Mouse (Mus musculus): Measurements from ENCODE around the gene Anxa3.

The Anxa3 gene

DNA sequence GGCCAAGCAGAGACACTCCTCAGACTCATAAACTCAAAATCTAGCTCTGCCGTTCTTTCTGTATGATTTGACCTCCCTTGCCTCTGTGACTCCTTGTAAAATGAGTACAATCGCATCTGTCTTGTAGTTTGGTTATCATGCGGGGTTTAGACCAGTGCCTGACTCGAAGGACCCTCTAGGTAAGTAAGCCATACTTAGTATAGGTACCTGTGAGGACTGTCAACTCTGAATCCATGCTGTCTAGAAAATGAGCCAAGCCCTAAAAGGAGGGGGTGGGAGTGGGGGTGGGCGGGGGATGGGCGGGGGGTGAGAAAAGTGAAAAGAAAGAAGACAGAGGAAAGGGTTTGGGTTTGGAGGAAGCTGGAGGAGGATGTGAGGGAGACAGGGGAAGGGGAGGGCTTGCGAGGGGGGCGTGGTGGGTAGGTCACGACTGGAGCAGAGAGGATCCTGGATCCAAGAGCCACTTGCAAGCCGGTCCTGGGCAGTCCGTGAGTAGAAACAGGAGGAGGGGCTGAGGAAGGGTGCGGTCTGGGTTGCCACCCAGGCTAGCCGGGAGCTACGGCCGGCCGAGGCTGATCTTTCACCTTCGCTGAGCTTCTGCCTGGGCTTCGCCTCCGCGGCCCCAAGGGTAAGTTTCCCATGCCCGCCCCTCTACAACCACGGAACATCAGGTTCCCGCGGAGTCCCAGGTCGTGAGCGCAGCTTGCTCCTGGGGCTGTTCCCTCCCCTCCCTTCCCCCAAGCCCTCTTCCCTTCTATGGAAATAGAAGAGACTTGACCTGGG is at the start of gene Anxa3:
TSS of gene Anxa3 (plus strand) at position 404 of the 783 bp plus-strand sequence.
- DNase-seq (ENCODE audit: low spot score), result no peak

DNA sequence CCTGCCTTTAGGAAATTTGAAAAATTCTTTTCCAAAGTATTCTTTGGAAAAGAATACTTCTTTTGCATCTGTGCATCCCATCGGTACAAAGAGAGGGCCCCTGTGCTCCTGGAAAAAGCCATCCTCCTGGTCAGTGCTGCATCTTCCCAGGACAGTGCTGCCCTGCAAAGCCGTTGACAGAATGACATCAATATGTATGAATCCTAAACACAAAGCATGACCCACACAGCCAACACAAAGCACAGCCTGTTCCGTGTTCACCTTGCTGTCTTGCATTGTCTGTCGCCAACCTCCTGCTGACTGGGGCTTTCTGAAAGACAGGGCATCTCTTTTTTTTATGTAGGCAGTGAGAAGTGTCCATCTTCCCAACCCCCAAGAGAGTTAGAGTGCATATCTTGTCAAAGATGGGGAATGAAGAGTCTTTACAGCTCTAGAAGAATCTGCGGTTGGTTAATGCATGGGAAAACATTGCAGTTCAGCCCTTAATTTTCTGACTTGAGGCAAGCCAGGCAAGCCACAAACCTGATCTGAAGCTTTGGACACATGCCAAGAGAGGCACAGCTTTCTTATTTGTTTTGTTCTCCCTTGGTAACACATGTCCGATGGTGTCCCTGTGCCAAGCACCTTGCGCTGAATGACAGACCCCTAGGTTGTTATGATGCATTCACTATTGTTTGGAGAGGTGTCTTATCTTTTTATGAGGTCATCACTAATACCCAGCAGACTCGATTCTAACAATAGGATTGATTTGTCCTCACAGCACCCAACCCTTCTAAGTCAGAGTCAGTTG is 45.7 kb upstream of the Anxa3 start:
- DNase-seq (ENCODE audit: low spot score), result no peak

DNA sequence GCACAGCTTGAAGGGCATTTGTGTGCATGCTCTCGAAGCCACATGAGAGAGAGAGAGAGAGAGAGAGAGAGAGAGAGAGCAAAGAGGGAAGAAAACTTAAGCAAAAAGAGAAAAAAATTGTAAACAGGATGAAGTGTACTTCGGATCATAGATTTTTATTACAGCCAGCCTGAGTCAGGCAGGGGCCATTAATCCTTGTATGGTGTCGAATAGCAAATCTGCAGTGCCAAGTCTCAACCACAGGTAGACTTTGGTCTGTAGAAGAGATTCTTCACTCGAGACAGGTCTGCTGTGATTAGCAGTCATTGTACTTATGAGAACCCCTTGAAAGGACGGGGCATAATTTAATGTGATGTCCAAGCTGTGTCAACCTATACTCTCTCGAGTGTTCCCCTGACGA is 35.5 kb upstream of the Anxa3 start:
- no peak for DNase-seq (ENCODE audit: low spot score)

DNA sequence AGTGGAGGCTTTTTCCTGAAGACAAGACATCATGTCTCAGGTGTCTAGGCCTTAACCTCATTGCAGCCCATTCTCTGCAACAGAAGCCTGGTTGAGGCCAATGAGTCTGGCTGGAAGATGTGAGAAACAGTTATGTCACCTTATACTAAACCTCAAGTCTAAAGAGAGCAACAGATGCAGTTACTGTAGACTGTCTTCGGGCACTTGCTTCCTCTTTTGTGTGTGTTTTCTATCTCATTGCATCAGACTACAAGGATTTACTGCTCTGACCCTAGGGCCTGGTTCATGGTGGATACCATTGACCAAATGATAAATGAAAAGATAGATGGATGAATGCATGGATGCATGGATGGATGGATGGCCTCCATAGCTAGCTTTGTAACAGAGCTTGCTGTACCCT is 31.1 kb upstream of the Anxa3 start:
- DNase-seq (ENCODE audit: low spot score), result no peak

DNA sequence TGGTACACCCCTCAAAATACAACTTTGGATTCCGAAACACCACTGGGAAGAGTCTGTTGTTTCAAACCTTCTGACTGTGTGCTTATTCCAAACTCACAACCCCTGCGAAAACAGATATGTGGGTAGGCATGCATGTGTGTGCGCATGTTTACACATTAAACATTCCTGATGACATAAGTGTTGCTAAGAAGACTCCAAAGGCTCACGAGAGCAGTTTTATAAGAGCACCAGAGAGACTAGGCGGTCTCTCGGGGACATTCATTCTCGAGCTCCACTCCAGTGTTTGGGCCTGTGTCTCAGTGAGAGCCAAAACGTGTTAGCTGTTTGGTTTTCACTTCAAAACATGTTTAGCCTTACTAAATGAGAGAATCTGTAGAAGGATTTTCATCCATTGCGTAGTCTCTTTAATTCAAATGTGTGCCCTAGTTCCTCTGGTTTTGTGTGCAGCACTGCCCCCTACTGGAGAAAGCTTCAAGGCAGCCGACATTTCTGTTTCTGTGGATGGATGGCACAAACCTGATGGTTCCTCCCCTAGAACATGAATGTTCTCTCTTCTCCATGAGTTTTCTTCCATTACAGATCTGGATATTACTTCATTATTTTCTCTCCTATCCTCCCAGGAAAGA is 24.2 kb upstream of the Anxa3 start:
- no peak for DNase-seq (ENCODE audit: low spot score)

DNA sequence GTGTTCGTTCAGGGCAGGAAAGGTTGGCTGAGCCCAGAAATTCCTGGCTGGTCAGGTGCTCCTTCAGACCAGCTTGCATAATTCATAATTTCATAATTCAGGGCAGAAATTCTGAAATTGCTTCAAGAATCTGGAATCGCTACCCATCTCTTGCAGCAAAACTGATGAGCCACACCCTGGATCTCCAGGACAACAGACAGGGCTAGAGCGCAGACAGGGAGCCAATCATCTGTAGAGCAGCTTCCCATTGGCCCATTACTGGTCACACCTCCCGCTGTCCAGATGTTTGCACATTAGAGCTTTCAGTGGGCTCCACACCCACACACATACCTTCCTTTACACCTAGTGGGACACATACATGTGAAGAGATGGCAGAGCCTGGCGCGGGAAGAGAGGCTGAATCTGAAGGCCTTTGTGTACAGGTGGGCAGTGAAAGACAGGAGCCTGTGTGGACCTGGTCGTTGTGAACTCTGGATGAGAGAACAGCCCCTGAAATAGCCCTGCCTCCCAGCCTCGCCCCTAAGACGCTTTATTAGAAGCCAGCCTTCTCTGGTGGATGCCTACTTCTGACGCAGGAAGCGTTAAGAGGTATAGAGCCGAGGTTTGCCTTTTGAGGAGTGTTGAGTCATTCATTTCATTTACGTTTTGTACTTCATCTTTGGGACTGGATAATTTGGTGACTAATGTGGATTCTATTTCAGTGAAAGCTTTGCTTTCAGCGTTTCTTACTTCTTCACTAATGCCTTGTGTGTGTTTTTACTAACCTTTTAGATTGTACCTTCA is 9.4 kb upstream of the Anxa3 start:
- DNase-seq (ENCODE audit: low spot score), result no peak

DNA sequence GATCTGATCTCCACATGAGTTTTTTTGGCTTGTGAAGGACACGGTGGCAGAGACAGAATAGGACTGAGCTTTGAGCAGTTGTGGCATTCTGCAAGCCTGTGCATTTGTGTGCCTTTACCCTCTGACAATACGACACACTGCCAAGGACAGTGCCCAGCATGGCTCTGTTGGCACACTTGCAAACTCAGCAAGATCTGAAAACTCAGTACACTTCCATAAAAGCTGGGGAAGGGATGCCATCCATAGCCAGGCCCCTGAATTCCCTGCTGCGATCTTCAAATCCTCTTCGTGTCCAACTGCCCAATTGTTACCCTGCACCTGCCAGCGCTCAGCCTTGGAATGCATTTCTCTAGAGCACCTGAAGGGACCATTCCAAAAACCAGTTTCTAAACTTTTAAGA is 8.0 kb upstream of the Anxa3 start:
- DNase-seq (ENCODE audit: low spot score), result no peak

DNA sequence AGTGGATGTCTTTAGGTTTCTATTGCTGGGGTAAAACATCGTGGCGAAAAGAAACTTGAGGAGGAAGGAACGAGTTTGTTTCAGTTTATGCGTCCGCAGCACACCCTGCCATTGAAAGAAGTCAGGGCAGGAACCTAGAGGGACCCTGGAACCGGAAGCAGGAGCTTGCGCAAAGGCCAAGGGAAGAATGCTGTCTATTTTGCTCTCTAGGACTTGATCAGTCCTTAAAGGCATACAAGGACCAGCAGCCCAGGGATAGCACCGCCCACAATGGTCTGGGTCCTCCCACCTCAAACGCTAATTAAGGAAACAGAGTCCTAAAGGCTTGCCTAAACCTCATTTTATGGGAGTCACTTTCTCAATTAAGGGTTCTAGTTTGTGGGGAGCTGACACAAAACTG is 717 bp upstream of the Anxa3 start:
- no peak for DNase-seq (ENCODE audit: low spot score)

DNA sequence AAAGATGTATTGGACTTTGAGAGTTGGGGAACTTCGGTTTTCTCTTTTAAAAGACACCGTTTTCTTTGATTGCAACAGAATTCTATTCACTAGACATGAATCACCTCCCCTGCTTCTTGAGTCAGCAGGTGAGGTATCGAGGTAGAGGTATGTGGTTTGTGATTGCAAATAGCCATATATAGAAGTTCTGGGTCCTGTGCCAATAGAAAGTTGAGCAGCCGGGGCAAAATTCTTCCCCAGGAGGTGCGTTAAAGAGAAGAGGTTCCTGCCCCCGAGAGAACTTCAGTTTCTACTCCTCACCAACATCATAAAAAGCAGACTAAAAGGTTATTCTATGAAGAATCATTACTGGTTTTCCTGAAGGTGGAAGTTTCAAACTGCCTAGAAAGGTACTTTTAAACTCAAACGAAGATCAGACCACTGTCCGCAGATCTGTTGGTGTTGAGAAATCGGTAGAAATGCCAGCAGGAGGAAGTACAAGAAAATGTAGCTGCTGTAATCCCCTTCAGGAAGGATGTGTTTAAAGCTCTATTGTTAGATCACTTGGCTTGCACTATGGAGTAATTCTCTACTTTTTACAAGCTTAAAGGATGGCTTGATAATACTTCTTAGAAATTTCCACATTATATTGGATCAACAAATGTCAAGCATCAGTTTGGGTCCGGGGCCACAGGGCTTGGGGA is 955 bp downstream of the Anxa3 start:
- no peak for DNase-seq (ENCODE audit: low spot score)

DNA sequence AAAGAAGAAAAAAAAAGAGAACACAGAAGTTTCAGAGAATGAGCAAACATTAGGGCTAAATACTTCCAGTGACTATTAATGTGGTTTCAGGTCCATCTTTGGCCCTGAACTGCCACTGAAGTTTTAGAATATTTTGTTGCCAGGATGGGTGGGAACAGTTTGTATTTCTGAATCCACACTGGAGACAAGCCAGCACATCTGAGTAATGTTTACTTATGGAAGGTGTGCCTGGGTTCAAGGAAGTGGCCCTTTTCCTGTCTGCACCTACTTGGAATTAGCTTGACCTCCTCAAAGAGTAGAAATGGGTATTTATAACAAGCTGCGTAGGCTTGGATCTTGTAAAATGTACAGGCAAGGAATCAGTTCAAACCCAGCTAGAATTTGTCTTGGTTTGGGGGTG is 2.6 kb downstream of the Anxa3 start:
- DNase-seq (ENCODE audit: low spot score), result no peak

DNA sequence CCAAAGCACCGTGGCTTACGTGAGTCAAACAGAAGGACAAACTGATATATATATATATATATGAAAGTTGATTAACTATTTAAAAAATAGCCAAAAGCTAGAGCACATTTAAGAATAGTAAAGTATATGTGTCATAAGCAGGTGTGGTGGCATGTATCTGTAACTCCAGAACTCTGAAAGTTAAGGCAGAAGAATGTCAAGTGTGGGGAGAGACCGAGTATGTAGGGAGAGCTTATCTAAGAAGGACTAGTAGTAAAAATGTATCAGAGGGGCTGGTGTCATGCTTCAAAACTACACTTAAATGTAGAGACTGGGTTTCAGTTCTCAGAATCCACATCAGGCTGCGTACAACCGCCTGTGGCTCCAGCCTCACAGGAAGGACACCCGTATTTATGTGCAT is 4.3 kb downstream of the Anxa3 start:
- no peak for DNase-seq (ENCODE audit: low spot score)

DNA sequence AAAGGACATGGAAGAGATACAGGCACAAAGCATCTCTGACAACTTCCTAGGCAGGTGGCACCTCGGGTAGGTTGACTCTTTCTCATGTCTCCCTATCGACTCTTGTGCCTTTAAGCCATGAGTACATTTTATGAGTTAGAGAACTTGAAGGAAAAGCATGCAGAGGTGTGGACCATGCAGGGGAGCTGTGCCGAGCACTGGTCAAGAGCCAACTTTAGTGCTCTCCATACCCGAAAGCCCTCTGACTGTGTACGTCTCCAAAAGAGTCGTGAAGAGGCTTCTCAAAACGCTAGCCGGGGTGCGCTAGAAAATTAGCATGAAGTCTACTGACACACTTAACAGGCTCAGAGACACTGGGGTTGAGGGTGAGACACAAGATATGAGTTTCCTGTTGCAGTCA is 6.0 kb downstream of the Anxa3 start:
- DNase-seq (ENCODE audit: low spot score), result no peak

DNA sequence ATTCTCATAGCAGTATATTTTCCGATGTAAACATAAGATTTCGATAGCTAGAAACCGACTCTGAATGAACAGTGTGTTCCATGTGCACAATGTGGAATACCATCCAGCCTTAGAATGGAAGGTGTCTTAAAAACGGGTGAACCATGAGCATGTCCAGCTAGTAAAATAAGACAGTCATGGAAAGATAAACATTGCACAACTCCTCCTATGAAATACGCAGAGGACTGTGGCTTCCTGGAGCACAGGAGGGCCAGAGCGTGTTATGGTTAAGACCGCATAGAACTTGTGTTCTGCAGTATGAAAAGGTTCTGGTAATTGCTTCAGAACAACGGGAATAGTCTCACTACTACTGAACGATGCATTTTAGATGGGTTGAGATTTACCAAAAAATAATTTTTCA is 6.8 kb downstream of the Anxa3 start:
- DNase-seq (ENCODE audit: low spot score), result no peak

DNA sequence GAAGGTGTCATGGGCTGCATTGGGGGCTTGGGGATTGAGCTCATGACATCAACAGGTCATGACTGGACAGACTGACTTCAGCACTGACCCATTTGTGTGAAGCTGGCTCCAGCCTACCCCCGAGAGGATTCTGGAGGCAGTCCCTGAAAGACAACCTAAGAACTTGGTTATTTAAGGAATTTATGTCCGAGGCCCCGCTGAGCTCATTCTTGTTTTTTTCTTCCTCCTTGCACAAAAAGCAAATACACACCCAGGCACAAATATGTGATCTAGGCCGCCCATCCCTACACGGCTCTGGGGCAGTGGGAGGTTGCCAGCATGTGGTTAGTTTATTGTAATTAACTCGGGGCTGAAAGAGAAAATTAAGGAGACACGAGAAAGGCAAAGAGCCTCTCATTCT is 9.0 kb downstream of the Anxa3 start:
- no peak for DNase-seq (ENCODE audit: low spot score)

DNA sequence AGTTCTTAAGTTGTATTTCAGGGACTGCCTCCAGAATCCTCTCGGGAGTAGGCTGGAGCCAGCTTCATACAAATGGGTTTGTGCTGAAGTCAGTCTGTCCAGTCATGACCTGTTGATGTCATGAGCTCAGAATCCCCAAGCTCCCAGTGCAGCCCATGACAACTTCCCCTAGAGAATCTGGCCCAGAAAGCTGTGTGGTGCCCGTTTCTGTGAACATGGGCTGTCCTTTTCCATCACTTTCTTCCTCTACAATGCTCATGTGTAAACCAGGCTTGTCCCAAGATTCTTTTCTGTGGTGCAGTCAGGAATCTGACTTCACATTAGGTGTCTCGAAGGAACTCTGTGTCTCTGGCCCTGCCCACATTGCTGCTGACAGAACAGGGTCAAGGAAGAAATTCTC is 10.0 kb downstream of the Anxa3 start:
- DNase-seq (ENCODE audit: low spot score), result no peak

DNA sequence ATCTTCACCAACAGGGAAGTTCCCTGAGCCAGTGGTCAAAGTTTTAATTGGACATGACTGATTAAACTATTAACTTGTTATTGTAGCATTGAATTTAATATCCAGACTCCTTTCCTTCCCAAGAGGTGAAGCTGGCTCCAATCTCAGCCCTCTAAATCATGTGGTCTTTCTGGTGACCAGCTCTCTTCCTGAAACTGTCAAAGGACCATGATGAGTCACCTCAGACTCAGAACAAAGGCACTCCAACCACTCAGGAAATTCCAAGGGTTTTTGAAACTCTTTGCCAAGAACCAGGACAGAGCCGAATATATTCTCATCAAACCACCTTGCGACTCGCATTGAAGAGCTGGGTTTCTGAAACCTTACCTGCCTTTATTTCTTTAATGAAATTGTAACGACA is 11.2 kb downstream of the Anxa3 start:
- no peak for DNase-seq (ENCODE audit: low spot score)

DNA sequence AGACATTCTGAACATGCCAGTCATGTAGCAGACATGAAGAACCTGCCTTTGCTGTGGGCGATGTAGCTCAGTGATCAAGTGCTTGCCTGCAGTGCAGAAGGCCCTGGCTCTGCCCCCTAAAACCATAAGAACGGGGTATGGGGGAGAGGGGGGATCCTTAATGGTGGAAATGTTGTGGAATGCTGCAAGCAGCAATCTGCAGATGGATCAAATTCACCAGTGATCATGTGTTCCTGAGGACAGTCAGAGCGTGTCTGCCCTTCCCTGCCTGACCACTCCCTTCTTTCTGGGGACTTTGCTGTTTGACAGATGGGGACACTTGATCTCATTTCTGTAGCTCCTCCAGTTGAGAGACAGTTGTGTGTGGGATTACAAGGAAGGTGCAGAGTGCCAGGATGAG is 11.7 kb downstream of the Anxa3 start:
- no peak for DNase-seq (ENCODE audit: low spot score)

DNA sequence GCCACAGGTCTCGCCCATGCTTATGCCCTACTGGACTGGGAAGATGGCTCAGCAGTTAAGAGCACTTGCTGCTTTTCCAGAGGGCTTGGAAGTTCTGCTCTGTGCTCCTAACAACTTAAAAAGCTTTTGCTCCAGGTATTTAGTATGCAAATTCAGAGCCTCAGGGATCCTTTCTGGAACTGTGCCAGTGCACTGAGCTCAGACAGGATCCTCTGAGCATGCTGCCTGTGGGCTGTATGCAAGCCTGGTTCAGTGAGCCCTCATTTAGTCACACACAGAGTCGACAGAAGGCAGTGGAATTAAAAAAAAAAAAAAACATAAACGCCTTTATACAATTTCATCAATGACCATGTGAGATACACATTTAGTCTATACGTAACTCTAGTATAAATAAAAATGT is 17.5 kb downstream of the Anxa3 start:
- no peak for DNase-seq (ENCODE audit: low spot score)

DNA sequence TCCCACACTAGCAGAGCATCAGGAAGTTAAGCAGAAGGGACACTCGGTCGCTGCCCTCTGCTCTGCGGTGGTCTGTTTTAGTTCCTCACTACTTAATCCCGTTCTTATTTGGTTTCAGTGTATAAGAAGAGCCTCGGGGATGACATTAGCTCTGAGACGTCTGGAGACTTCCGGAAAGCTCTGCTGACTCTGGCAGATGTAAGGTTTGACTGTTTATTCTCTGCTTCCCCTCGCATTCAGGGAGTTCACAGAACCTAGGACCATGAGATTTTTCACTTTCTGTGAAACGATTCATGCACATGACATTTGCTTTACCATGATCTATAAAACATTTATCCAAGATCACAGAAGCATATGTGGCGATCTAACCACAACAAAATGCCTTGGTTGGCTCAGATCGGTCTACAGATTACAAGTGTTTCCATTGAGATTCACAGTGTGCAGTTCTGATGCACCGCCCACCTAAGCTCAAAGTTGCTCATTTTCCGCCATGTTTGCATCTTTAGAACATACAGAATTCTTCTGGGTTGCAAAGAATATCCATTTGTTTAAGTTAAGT is 31.7 kb downstream of the Anxa3 start:
- no peak for DNase-seq (ENCODE audit: low spot score)

DNA sequence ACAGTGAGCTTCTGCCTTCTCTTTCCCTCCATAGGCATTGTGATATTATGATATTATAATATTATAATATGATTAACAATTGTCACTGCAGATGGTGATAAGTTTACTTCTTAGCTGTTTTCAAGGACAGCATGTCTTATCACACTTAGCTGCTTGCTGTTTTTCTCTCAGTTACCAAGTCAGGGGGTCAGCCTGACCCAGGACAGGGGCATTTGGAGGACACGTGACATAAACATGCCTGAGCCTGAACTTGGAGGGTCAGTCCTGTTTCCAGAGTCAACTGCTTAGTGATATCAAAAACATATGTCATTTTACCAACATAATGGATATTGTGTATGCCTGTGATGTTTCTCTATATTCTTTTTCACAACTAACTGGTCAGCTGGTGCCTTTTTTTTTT is 34.0 kb downstream of the Anxa3 start:
- no peak for DNase-seq (ENCODE audit: low spot score)

DNA sequence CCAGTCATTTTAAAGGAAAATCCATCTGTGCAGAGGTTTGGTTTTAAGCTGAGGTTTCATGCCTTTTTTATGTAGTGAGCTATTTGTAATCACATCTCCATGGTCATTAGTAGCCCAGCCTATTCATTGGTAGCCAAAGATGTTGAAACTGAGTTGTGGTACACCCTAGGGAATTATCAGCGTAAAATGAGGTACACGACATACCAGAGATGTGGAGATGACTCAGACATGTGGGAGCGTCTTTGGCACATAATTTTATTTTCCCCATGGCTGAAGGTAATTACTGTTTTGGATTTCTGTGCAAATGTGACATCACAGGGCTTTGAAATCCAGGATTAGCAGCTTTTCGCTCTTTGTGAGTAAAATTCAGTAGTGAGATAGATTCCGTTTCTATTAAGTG is 41.2 kb downstream of the Anxa3 start:
- no peak for DNase-seq (ENCODE audit: low spot score)

DNA sequence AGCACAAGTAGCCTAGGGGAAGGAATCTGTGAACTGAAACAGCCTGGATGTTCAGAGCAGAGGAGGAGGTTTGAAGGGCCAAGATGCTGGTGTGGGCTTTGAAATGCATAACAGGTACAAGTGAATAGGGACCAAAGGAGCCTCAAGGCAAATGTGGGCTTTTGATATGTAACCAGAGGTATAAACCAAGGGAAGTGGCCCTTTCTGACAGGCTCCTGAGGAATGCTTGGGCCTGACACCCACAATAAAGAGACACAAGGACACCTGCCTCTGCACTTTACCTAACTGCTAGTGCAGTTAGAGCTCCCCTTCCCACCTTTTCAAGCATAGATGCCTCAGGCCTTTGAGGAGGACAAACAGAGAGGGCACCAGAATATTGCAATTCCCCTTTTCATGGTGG is 54.8 kb downstream of the Anxa3 start:
- no peak for DNase-seq (ENCODE audit: low spot score)

Data from MN1 (cell line).